Mouse (Mus musculus): ENCODE measurements at regions not wholly inside any gene's neighbourhood (a gene's known extent, or its start where the extent isn't known, plus 50 kb on each side); places are given as distances from the start of the nearest gene placed in this dataset.
"Not testable (repeated sequence)": the region's sequence is repeated elsewhere in the genome, so short reads cannot be mapped to it uniquely, and the experiment has no call there.

GRCm38 (mm10) chr14:68770411-68770810, 523.7 kb downstream of the Synb start:
- Histone ChIP-seq H3K4me3 (replicated peaks; ENCODE audit: control insufficient read depth, low read depth, low read length) (no peak overlapping the region), H3K4me1 (ENCODE audit: control insufficient read depth, insufficient read depth, low read length) (no peaks in the 10 kb centered on the region), H3K27ac (ENCODE audit: control insufficient read depth, insufficient read depth, low read depth, low read length, poor library complexity) (no peak overlapping the region)
- TF ChIP-seq CTCF (IDR thresholded peaks at IDR 0.05; ENCODE audit: control insufficient read depth, insufficient read depth, low read length) (no peak), POLR2A (IDR thresholded peaks at IDR 0.05; ENCODE audit: borderline replicate concordance, control insufficient read depth, low read depth, low read length) (no peak)
- WGBS = 72% methylated on average over 2 of the region's 2 CpGs

GRCm38 (mm10) chr14:68762916-68763315, 531.2 kb downstream of the Synb start:
- 66% methylated on average over 3 of the region's 3 CpGs for WGBS
- no peak overlapping the region for H3K27ac ChIP-seq (ENCODE audit: control insufficient read depth, insufficient read depth, low read depth, low read length, poor library complexity)
- H3K4me1 ChIP-seq (ENCODE audit: control insufficient read depth, insufficient read depth, low read length) = no peaks in the 10 kb centered on the region
- H3K4me3 ChIP-seq (replicated peaks; ENCODE audit: control insufficient read depth, low read depth, low read length) = no peak overlapping the region
- TF ChIP-seq CTCF (IDR thresholded peaks at IDR 0.05; ENCODE audit: control insufficient read depth, insufficient read depth, low read length) = no peak
- no peak for TF ChIP-seq POLR2A (IDR thresholded peaks at IDR 0.05; ENCODE audit: borderline replicate concordance, control insufficient read depth, low read depth, low read length)

- H3K4me3 ChIP-seq (replicated peaks; ENCODE audit: control insufficient read depth, low read depth, low read length) = no peak overlapping the region
- TF ChIP-seq POLR2A (IDR thresholded peaks at IDR 0.05; ENCODE audit: borderline replicate concordance, control insufficient read depth, low read depth, low read length) = no peak
- TF ChIP-seq CTCF (IDR thresholded peaks at IDR 0.05; ENCODE audit: control insufficient read depth, insufficient read depth, low read length) = no peak
- H3K4me1 ChIP-seq (ENCODE audit: control insufficient read depth, insufficient read depth, low read length) = no peaks in the 10 kb centered on the region
- WGBS = 84% methylated on average over 2 of the region's 2 CpGs
- no peak overlapping the region for H3K27ac ChIP-seq (ENCODE audit: control insufficient read depth, insufficient read depth, low read depth, low read length, poor library complexity)
Observed at GRCm38 (mm10) chr14:68744661-68745060, 549.4 kb downstream of the Synb start.

GRCm38 (mm10) chr14:68738474-68738873, 555.6 kb downstream of the Synb start:
- no CpG with 5 or more reads among the region's 1 CpGs for WGBS
- Histone ChIP-seq H3K27ac (ENCODE audit: control insufficient read depth, insufficient read depth, low read depth, low read length, poor library complexity) (no peak overlapping the region), H3K4me1 (ENCODE audit: control insufficient read depth, insufficient read depth, low read length) (no peaks in the 10 kb centered on the region), H3K4me3 (replicated peaks; ENCODE audit: control insufficient read depth, low read depth, low read length) (no peak overlapping the region)
- no peak for TF ChIP-seq CTCF (IDR thresholded peaks at IDR 0.05; ENCODE audit: control insufficient read depth, insufficient read depth, low read length)
- no peak for TF ChIP-seq POLR2A (IDR thresholded peaks at IDR 0.05; ENCODE audit: borderline replicate concordance, control insufficient read depth, low read depth, low read length)

- WGBS = 39% methylated on average over 2 of the region's 2 CpGs
- H3K4me1 ChIP-seq (ENCODE audit: control insufficient read depth, insufficient read depth, low read length); H3K4me3 ChIP-seq (replicated peaks; ENCODE audit: control insufficient read depth, low read depth, low read length); H3K27ac ChIP-seq (ENCODE audit: control insufficient read depth, insufficient read depth, low read depth, low read length, poor library complexity): not testable (repeated sequence)
Observed at GRCm38 (mm10) chr14:68735756-68736155, 558.3 kb downstream of the Synb start.

GRCm38 (mm10) chr14:68721156-68721555, 572.9 kb downstream of the Synb start:
- Histone ChIP-seq H3K27ac (ENCODE audit: control insufficient read depth, insufficient read depth, low read depth, low read length, poor library complexity) (no peak overlapping the region), H3K4me3 (replicated peaks; ENCODE audit: control insufficient read depth, low read depth, low read length) (no peak overlapping the region), H3K4me1 (ENCODE audit: control insufficient read depth, insufficient read depth, low read length) (no peaks in the 10 kb centered on the region)
- TF ChIP-seq POLR2A (IDR thresholded peaks at IDR 0.05; ENCODE audit: borderline replicate concordance, control insufficient read depth, low read depth, low read length) = no peak
- TF ChIP-seq CTCF (IDR thresholded peaks at IDR 0.05; ENCODE audit: control insufficient read depth, insufficient read depth, low read length) = no peak
- WGBS = 80% methylated on average over 6 of the region's 6 CpGs

- no peak overlapping the region for H3K4me3 ChIP-seq (replicated peaks; ENCODE audit: control insufficient read depth, low read depth, low read length)
- WGBS = 75% methylated on average over 9 of the region's 9 CpGs
- H3K4me1 ChIP-seq (ENCODE audit: control insufficient read depth, insufficient read depth, low read length) = no peaks in the 10 kb centered on the region
- no peak overlapping the region for H3K27ac ChIP-seq (ENCODE audit: control insufficient read depth, insufficient read depth, low read depth, low read length, poor library complexity)
- TF ChIP-seq POLR2A (IDR thresholded peaks at IDR 0.05; ENCODE audit: borderline replicate concordance, control insufficient read depth, low read depth, low read length) = no peak
- no peak for TF ChIP-seq CTCF (IDR thresholded peaks at IDR 0.05; ENCODE audit: control insufficient read depth, insufficient read depth, low read length)
Observed at GRCm38 (mm10) chr14:68719429-68720160, 574.5 kb downstream of the Synb start.

GRCm38 (mm10) chr14:68718846-68719245, 575.3 kb downstream of the Synb start:
- WGBS = 81% methylated on average over 6 of the region's 6 CpGs
- H3K4me1 ChIP-seq (ENCODE audit: control insufficient read depth, insufficient read depth, low read length) = no peaks in the 10 kb centered on the region
- TF ChIP-seq POLR2A (IDR thresholded peaks at IDR 0.05; ENCODE audit: borderline replicate concordance, control insufficient read depth, low read depth, low read length) (no peak), CTCF (IDR thresholded peaks at IDR 0.05; ENCODE audit: control insufficient read depth, insufficient read depth, low read length) (no peak)
- no peak overlapping the region for H3K4me3 ChIP-seq (replicated peaks; ENCODE audit: control insufficient read depth, low read depth, low read length)
- no peak overlapping the region for H3K27ac ChIP-seq (ENCODE audit: control insufficient read depth, insufficient read depth, low read depth, low read length, poor library complexity)
